Mouse (Mus musculus) heart, adult 18-20 months (tissue): ENCODE data around the gene Prss54. TPM values are rescaled to one million over a fixed set of nuclear protein-coding genes. Genes with fewer than 3 reads are reported as not detected.

Experiments used
- DNase-seq, 2 experiments: peaks; one replicate each; pipeline ENCODE4 v3.0.0; 2021 to 2022; ENCODE audit warnings: mixed read lengths in 1 of 2
- total RNA-seq, 2 experiments: library from RNA; stranded (reverse); gene quantifications; 2 replicates each; pipeline ENCODE4 v1.2.3; 2021

The Prss54 gene
- total RNA-seq, 2 experiments from 2014 or later: not detected

DNA sequence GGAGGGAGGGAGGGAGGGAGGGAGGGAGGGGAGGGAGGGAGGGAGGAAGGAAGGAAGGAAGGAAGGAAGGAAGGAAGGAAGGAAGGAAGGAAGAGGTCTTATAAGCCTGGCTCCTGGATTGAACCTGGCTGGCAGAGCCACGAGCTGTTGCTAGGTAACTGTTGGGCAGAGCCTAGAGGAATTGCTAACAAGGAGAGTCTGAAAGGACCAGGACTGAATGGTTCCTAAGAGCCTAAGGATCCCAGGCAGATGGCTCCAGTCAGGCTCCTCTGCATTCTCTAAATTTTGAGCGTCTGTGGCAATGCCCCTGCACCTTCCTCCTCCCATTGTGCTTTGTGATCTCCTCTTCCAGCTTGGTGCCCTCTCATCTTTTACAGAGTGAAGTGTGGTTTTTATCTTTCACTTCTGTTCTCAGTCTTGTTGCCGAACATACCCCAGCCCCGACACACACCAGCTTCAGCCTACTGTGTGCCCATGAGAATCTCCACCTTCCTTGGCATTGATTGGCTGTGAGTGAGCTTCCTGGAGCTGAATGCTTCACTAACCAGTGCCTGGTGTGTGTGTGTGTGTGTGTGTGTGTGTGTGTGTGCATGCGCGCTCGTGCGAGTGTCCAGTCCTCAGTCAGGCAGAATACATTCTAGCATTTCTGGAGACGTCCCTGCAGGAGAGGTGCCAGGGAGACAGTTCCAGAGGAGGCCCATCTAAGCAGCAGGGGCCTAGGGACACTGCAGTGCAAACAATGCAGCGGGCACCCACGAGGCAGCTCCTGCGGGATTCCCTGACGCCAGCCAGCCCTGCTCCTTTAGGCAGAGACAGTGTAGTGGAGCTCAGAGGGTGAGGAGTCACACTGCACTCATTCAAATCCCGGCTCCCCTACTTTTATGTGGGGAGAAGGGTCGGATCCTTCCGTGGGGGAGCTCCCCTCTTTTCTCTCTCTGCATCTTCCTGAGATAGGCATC, 26.0 kb downstream of the Prss54 start:
- no peak for DNase-seq

DNA sequence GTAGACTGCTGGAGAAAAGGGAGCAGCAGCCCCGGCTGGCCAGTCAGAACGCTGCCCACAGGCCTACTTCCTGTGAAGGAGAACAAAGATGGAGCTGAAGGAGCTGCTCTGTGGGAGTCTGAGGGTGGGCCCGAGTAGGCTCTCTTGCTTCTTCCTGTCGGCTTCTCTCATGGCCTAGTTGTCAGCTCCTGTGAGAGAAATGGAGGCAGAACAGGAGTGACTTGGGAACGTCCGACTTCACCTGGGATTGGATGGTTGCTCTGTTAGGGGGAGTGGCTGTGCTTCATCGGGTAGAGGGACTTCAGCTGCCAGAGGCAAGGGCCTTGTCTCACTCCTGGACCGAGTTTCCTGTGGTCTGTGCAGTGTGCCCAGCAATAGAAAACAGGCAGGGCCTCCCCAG, 28.2 kb downstream of the Prss54 start:
- no peak for DNase-seq

DNA sequence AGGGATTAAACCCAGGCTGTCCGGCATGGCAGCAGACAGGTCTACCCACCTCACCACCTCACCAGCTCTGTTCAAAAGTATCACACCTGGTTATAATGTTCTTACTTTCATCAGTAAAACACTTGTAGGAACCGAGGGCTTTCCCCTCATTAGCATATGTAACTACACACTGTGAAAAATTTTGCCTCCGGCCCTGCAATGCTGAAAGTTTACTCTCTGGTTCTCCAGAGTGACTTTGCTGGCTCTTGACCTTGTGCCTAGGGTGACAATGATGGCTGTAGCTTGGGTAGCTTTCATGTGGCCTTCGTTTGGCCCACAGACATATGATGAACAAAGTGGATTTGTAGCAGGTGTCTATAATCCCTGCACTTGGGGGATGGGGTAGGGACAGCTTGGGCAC, 29.2 kb downstream of the Prss54 start:
- no peak for DNase-seq

DNA sequence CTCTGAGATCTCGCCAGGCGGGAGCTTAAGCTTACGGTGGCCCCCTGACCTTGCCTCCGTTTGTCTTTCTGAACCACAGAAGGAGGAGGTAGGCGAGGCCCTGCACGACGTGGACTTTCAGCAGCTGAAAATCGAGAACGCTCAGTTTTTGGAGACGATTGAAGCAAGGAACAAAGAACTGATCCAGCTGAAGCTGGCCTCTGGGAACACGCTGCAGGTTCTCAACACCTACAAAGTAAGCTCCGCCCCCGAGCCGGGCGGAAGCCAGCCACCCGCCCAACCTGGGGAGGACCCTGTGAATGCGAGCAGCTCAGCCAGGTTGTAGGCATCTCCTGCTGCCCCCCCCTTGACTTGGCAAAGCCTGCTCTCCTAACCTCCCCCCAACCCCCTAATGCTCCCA, 30.3 kb downstream of the Prss54 start:
- no peak for DNase-seq

DNA sequence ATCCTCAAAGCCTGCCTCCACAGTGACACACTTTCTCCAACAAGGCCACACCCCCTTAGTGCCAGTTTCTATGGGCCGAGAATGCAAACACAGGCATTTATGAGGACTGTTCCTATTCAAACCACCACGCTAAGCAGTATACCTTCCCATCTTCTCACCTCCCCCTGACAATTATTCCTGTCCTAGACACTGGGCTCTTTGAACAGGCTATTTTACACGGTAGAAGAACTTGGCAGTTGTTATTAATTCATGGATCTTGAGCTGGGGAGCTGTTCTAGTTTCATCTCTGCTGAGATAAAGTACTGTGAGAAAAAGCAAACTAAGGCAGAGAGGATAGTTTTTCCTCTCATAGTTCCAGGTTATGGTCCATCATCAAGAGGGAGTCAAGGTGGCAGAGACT, 33.1 kb downstream of the Prss54 start:
- DNase-seq: no peak

DNA sequence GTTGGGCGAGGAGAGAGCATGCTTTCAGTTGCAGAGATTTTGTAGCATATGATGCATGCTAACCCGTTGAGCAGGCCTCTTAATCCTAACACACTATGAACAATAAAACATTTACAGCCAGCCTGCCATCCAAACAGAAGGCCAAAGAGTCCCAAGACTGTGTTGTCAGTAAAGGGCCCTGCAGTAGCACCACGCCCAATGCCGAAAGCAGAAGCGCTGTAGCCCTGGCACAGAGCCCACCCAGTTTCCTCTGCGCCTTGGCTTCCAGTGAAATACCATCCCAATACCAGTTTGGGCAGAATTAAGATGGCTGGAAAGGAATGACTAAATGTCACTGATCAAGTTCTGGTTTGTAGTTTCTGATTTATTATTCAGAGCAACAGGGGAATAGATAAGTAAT, 33.9 kb downstream of the Prss54 start:
- no peak for DNase-seq

DNA sequence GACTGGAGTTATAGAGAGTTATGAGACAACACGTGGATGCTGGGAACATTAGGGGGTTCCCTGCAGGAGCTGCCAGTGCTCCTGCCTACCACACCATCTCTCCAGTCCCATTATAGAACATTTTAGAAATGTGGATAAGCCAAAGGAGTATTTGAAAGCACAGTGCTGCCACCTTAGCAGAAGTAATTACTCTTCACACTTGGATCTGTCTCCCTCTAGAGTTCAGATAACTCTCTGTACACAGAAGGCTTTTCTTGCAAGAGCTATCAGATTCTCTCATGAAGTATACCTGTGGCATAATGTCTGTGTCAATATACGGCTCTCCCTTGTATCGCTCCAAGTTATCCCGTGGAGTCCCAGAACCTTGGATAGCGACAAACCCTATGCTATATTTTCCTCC, 36.7 kb downstream of the Prss54 start:
- no peak for DNase-seq

DNA sequence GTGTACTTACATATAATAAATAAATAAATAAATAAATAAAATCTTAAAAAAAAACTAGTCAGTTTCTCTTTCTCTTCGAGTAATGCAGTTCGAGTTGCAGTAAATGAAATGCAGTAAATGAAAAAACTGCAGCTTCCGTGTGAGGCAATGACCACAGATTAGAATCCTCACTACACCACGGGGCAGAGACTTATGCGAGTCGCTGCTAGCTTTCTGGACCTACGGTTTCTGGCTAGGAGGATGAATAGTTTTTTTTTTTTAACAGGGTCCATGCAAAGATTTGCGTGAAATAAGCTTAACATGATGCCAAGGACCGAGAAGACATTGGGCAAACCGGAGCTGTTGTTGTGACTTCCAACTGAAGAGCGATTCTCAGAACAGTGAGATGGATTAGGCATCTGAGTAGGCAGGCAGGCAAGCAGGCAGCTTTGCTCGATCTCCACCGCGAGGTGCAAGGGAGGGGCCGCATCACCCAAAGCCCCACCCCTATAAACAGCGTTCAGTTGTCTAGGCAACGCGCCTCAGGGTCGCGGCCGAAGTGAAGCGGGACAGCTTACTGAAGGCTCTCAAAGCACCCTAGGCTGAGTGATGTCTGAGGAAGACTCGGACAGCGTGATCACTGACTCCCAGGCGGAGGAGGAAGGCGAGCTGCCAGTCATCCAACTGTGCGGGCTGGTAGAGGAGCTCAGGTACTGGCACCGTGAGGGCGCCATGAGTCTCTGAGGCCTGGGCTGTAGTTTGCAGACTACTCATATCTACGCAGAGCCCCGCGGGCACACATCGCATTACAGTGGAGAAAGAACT, 42.4 kb downstream of the Prss54 start, which contains the start of gene Ccdc113:
TSS of gene Ccdc113 (plus strand) at position 502 of the 804 bp plus-strand sequence.
- DNase-seq: peak; percentile 39 to 50

DNA sequence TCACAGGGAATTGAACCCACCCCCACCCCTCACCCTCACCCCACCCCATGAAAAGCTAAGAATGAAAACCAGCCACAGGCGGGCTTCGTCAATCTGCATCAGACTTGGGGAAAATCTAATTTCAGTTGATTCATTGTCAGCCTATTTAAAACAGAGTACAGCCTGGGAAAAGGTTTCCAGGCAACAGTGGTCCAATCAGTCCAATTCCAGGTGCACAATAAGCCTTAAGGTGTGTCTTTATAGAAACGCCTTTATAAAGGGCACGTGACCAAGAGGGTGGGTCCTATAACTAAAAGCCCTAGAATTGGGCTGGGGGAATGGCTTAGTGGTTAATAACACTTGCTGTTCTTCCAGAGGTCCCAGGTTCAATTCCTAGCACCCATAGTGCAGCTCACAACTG, 43.9 kb downstream of the Prss54 start:
- no peak for DNase-seq

DNA sequence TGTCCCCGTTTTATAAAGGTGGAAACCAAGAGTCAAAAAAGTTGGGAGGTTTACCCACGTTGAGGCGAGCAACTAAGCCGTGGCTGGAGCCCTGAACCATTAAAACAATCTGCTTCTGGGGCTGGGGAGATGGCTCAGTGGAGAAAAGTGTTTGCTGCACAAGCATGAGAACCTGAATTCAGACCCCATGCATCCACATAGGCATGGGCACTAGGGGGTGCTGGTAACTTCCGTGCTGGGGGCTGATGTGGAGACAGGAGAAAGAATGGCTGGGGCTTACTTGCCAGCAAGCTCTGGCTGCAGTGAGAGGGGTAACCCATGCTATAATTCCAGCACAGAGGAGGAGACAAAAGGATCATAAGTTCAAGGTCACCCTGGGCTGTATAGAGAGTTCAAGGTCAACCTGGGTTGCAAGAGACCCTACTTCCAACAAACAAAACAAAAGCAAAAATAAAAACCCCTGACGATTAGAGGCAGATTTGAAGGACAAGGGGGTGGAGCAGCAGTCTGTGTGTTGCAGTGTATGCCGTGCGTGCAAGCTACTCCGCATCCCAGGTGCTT, 47.3 kb downstream of the Prss54 start:
- no peak for DNase-seq

DNA sequence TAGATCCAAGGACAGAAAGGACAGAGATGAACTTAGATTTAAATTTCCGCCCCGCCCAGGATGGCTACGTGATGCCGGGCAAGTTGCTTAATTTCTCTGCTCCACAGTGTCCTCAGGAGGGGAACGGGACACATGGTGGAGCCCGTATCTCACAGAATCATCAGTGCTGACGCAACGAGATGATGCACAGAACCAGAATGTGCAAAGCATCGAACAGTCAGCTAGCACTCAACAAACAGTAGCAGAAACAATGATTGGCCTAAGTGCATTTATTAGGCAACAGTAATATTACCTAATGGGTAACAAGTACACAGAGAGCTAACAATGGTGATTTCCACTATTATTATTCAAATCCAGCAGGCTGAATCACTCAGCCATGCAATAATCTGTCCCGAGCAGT, 47.9 kb downstream of the Prss54 start:
- DNase-seq: no peak

DNA sequence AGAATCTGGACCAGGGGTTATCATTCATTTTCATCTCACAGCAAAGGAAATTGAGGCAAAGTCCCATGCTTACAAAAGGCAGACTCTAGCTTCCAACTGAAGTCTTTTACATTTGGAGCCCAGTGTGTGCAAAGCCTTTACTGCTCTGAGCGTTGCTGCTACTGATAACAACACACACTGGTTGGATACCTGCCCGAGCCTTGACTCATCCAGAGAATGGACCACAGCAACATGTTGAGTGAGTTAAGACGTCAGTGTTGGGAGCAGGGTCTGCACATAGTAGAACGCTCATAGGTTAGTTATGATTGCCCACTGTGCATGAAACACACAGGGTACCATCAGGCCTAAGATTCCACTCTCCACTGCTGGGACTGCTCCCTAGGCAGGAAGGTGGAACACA, 52.1 kb downstream of the Prss54 start:
- DNase-seq: no peak

DNA sequence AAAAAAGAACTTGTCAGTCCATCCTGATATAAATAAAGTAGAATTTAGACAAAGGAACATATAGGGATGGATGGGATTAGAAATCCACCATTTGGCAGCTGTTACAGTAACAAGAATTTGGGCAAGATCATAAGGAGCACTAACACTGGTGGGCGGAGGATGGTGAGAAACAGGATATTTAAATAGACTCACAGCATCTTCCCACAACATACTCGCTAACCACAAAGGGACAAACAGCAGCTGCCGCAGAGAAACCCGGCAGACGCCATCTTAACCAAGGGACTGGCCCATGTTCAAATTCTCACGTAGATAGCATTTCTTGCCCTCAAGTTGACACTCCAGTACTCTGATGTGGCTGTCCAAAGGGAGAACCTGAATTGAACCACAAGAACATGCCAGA, 59.2 kb downstream of the Prss54 start:
- DNase-seq: no peak

DNA sequence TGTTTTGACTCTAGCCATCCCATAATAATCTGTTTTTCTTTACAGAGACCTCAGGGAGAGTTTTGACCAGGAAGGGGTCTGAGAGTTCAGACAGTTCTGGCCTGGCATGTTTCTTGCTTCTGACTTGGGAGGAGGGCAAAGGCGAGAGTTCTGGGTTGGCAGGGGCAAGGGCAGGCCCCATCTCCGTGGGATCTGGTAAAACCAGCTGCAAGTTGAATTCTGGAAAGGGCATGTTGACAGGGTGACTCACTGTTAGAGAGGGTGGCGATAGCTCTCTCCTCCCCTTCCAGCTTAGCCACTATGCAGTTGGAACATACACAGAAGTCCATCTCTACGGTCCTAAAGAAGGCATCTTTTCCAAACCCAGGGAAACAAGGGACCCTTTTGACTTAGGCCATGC, 62.9 kb downstream of the Prss54 start:
- no peak for DNase-seq

DNA sequence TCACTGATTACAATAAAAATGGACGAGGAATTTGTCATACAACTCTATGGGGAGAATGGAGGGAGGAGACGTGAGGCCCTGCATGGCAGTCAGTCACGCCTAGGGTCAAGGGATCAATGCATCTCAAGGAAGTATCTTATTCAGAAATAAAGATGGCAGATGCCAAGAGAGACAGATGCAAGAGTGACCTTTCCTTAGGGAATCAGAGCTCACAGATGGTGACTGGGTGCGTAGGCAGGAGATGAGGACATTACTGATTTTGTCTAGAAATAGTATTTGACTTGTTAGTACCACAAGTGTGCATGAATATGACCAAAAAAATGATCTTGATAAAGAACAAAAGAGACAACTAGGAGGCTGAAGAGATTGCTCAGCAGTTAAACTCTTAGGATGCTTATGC, 63.9 kb downstream of the Prss54 start:
- no peak for DNase-seq

Other genes with a start within 250 kb of the Prss54 start
- 1 to 10 TPM; 7.7 to 8.6 TPM for gene Zfp319, start 244.4 kb downstream of the Prss54 start, total RNA-seq
- gene Usb1, start 244.1 kb downstream of the Prss54 start, total RNA-seq: 10 to 100 TPM; 13.4 to 14.7 TPM
- 10 to 100 TPM; 57.4 to 67.4 TPM for gene Mmp15, start 224.1 kb downstream of the Prss54 start, total RNA-seq
- gene Cfap20, start 141.5 kb downstream of the Prss54 start, total RNA-seq: 10 to 100 TPM; 17.5 to 25.3 TPM
- gene Csnk2a2, start 86.3 kb downstream of the Prss54 start, total RNA-seq: 10 to 100 TPM; 30.2 to 34.7 TPM
- gene Ccdc113, start 42.3 kb downstream of the Prss54 start, total RNA-seq: under 1 TPM in 1 of 2 experiments, not detected in 1; 0.23 TPM
- gene Gins3, start 57.1 kb upstream of the Prss54 start, total RNA-seq: 1 to 10 TPM in 1 of 2 experiments, under 1 TPM in 1; 0.97 to 1.2 TPM
- 100 to 1,000 TPM; 144 to 150 TPM for gene Ndrg4, start 100.6 kb upstream of the Prss54 start, total RNA-seq
- gene Setd6, start 139.5 kb upstream of the Prss54 start, total RNA-seq: 10 to 100 TPM; 15.8 to 21.0 TPM
- 100 to 1,000 TPM in 1 of 2 experiments, 10 to 100 TPM in 1; 99.8 to 110 TPM for gene Cnot1, start 231.1 kb upstream of the Prss54 start, total RNA-seq
- 10 to 100 TPM; 90.8 to 97.5 TPM for gene Sap18b, start 249.0 kb upstream of the Prss54 start, total RNA-seq